Mouse (Mus musculus) E14TG2a.4 (cell line): Measurements from ENCODE around the gene Gm3667.
"Not testable (repeated sequence)": the region's sequence is repeated elsewhere in the genome, so short reads cannot be mapped to it uniquely, and the experiment has no call there.

ENCODE experiments used
- H3K27me3 ChIP-seq: 2 replicates; pipeline ENCODE4 v1.6.1; 2014; ENCODE audit warnings: low read length, control low read depth; ENCODE audit not compliant: insufficient read depth
- H3K36me3 ChIP-seq: 2 replicates; pipeline ENCODE4 v1.6.1; 2014; ENCODE audit warnings: low read length, control low read depth; ENCODE audit not compliant: insufficient read depth
- H3K4me1 ChIP-seq: replicated peaks from 2 replicates; pipeline ENCODE4 v1.6.1; 2014; ENCODE audit warnings: low read depth, low read length, control low read depth
- H3K4me3 ChIP-seq: replicated peaks from 2 replicates; pipeline ENCODE4 v1.5.1; 2014; ENCODE audit warnings: mild to moderate bottlenecking, low read length
- H3K9me3 ChIP-seq: 2 replicates; pipeline ENCODE4 v1.6.1; 2014; ENCODE audit warnings: low read length, control low read depth

Gm3667 gene

DNA sequence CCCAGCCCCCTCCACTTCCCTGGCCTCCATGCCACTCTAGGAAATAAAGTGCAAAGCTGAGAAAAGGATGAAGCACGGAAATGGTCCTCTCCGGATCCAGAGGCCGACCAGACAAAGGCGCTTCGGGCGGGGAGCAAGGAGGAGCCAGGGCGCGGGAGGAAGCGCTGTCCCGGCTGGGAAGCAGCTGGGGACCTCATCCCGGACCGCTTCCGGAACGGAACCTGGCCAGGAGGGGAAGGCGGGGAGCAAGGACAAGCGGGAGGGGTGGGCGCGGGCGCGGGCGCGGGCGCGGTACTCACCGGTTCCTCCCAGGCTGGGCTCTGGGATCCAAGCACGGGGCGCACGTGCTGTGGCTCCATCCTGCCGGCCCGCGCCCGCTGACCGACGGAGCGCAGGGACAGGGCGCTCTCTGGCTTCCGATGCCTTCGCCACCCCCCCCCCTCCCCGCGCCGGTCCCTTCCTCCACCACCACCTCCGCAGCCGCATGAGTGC lies at the start of gene Gm3667:
Gene Gm3667, minus strand, starts transcription at position 442 of the 492 bp plus-strand sequence.
- Histone ChIP-seq H3K27me3 (peaks cover 12% of the 10 kb centered on the region), H3K4me3 (peak within 1 kb of the TSS; percentile 71), H3K4me1 (peaks cover 11% of the 10 kb centered on the region)
- not testable (repeated sequence) for H3K9me3 ChIP-seq, H3K36me3 ChIP-seq

DNA sequence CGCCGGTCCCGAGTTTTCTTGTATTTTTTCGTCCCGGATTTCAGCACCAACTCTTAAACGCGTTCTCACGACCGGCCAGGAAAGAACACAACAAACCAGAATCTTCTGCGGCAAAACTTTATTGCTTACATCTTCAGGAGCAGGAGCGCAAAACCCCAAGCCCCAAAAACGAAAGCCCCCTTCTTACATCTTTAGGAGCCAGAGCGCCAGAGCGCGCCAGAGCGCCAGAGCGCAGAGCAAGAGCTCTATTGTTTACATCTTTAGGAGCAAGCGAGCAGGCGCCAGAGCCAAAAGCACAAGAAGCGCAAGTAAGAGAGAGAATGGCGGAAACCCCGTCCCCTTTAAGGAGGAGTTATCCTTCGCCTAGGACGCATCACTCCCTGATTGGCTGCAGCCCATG lies 10.1 kb upstream of the Gm3667 start:
- H3K9me3 ChIP-seq, result peaks cover 10% of the 10 kb centered on the region; the same call in 1 of the 2 replicates
- not testable (repeated sequence) for H3K27me3 ChIP-seq, H3K4me1 ChIP-seq, H3K4me3 ChIP-seq, H3K36me3 ChIP-seq

DNA sequence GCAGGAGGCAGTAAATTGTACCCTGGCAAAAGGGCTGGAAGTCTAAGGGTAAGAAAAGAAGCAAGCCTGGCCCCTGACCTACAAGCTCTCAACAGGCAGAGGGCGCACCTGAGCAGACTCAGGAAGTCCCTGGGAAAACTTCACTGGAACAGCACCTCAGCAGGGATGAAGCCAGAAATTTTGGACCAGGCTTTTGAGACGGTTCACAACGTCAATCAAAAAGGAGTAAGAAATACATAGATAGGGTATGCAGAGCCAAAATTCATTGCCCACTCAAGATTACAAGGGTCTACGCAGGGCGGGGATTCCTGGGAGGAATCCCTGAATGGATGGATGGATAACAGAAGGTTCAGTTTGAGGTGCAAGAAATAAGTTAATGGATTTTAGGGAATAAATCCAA lies 951 bp downstream of the Gm3667 start:
- not testable (repeated sequence) for H3K36me3 ChIP-seq
- H3K4me1 ChIP-seq, result peaks cover 11% of the 10 kb centered on the region
- H3K27me3 ChIP-seq, result peaks cover 12% of the 10 kb centered on the region

DNA sequence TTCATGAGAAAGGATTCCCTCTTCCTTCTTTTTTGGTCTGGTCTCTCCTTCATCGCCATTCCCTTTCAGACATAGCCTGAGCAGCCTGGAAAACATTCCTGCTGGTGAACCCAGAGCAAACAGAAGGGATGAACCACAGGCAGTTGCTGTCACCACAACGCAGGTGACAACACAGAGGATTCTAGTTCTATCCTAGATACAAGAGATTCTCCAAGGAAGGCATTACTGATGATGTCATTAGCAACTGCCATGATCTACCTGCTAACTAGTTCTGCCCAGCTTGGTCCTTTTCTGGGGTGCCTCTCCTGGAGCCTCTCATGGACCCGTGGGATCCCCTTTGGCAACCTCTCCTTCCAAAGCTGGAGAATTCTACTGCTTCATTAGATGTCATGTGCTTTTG lies 49.6 kb downstream of the Gm3667 start, which contains the start of gene Gm3642:
Gene Gm3642, minus strand, starts transcription at position 101 of the 400 bp plus-strand sequence.
- H3K4me1 ChIP-seq, H3K4me3 ChIP-seq, H3K27me3 ChIP-seq, H3K9me3 ChIP-seq, H3K36me3 ChIP-seq: not testable (repeated sequence)

More for the DNA sequence above, 951 bp downstream of the Gm3667 start:
- peak overlapping the region; percentile 71 for H3K4me3 ChIP-seq
- H3K9me3 ChIP-seq, result not testable (repeated sequence)

DNA sequence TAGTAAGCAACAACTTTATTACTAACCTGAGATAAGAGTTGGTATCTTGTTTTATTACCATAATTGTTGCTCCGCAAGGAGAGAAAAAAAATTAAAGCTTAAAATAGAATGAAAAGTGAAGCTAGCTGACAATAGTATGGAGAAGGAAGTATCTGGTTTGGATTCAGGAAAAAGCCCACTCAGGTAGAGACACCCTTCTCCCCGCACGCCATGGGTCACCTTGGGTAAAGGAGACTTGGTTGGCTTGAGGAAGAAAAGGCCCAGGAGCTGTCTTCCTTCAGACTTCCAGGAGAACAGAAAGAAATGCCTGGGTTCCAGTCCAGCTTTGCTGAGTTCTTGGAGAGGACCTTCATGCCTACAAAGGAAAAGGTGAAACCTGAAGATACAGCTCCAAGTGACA lies 66.5 kb downstream of the Gm3667 start:
- not testable (repeated sequence) for H3K4me3 ChIP-seq, H3K4me1 ChIP-seq, H3K27me3 ChIP-seq, H3K36me3 ChIP-seq, H3K9me3 ChIP-seq
